Mouse (Mus musculus): ENCODE data around the gene Mt3. TPM values are rescaled to one million over a fixed set of nuclear protein-coding genes. Genes with fewer than 3 reads are reported as not detected.
"Not testable (repeated sequence)": the region's sequence is repeated elsewhere in the genome, so short reads cannot be mapped to it uniquely, and the experiment has no call there.

The Mt3 gene
- total RNA-seq, 4 experiments from 2014 or later, result 946 to 1,303 (median 1,087) TPM

DNA sequence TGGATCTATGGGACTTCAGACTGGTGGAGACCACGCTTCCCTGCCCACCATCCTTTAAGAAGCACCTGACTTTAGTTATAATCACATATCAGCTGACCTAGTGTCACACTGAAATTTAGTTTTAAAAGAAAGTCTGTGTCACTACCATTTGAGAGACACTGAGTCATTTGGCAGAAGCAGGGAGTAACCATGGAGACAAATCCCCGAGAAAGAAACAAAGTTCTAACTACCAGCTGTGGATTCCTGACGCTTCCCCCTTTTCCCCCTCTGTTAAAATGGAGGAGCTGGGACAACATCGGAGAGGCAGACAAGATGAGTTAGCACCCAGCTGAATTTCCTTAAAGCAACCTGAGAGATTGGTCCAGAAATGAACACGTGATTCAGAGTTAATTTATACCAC, 4.2 kb upstream of the Mt3 start:
- peak in 1 of 2 experiments; percentile 40 for DNase-seq (ENCODE audit: low spot score in 2 of 2)

DNA sequence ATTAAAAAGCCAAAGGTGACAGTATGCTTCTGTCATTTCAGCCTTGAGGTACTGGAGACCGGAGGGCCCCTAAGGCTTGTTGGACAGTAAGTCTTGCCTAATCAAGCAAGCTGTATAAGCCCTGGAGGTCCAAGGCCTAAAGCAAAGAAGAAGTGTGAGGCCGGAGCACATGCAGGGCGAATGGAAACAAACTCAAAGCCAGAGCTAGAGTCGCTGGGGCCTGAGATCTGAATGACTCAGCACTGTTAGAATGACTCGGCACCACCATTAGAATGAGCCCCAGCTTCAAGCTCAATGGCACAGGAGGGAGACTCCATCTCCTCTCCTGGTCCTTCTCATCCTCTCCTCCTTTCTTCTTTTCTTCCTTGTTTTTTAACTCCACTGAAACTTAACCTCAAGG, 1.5 kb upstream of the Mt3 start:
- no peak for DNase-seq (ENCODE audit: low spot score in 2 of 2)

DNA sequence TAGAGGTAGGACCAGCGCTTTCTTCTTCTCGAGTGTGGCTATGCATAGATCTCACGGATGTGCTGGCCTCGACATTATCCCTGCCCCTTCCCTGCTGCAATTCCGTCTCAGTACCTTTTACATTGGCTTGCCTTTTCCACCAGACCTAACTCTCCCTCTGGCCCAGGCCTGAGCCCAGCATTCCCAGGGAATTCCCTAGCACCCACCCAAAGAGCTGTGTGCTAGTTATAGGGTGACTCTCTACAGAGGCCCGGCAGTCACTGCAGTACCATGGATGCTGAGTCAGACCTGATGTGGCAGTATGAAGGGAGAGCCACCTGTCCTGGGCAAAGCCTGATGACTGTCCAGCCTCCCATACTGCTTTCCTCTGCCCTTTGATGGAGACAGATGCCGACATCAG, 1.0 kb downstream of the Mt3 start:
- peak in 1 of 2 experiments; percentile 42 for DNase-seq (ENCODE audit: low spot score in 2 of 2)

DNA sequence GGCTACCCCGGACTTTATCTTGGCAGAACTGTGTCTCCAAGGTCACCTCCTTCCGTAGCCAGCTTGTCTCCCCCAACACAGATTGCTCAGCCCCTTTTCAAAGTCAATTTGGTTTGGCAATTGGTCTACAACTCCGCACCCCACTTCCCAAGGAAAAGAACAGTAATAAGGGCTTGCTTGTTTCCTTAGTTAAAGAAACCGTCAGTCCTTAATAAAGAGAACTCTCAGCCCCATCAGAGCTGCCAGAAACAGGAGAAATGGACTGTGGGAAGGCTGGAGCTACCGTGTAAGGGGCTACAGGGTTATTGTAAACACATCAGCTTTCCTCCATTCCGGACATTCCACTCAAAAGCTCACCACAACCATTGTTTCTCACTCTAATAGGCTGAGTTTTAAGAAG, 2.1 kb downstream of the Mt3 start:
- peak in 1 of 2 experiments; percentile 60 for DNase-seq (ENCODE audit: low spot score in 2 of 2)

DNA sequence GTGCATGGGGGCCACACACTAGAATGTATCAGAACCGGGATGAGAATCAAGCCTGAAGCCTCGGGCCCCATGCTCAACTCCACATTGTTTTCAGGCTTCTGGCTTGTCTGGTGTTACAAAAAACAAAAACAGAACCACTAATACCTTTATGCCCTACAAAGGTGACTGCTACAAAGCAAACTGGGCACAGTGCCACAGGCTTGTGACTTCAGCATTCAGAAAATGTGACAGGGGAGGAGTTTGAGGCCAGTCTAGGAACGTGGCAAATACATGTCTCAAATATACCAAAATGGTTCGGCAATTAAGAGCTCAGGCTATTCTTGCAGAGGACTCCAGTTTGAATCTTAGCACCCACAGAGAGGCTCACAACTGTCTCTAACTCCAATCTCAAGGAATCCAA, 3.7 kb downstream of the Mt3 start:
- no peak for DNase-seq (ENCODE audit: low spot score in 2 of 2)

- not testable (repeated sequence) for DNase-seq (ENCODE audit: low spot score in 2 of 2)
Measured at GRCm38 (mm10) chr8:94165772-94166171, 13.4 kb downstream of the Mt3 start.

DNA sequence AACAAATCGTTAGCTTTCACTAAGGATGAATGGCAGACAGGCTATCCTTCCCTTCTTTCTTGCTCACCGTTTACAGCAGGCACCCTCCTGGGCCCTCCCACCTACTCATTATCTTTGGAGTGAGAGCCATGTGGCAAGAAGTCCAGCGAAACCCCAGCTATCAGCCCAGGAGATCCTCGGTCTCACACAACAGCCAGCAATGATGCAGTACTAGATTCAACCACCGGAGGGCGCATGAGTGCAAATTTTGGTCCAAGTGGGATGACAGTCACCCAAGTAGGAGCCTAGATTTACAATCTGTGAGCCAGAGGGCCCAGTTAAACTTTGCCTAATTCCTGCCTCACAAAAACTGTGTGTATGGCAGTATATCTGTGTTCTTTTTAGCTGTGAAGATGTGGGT, 14.8 kb downstream of the Mt3 start:
- DNase-seq (ENCODE audit: low spot score in 2 of 2), result peak; percentile 85 to 97

DNA sequence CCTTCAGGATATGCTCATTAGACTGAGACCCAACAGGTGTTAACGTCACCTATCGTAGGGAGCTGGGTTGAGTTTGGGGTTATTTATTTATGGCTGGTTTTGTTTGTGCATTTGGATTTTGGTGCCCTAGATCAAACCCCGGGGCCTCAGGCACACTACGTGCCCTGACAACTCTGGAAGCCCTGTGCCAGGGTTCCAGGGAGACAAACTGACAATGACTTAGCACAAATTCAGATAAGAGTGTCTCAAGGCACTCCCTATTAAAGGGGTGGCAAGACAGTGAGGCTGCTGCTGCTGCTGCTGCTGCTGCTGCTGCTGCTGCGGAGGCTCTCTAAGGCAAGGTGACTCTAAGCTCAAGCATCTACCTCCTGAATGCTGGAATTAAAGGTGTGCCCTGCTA, 17.1 kb downstream of the Mt3 start:
- no peak for DNase-seq (ENCODE audit: low spot score in 2 of 2)

DNA sequence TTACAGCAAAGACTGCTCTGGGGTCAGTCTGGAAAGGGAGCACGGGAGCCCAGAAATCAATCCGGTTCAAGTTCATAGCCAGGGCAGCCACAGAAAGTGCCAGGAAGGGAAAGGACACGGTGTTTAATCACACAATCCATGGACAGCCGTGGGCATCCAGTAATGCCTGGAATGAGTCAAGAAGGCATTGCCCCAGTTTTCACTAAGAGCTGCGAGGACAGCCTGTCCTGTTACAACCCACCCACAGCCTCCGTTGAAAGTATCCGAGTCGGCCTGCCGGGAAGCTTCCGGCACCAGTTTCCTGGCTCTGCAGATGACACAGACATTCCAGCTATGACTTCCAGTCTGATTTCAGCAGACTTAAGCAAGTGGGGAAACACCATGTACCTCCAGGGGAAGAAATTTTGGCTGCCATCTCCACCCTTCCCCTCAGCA, 18.9 kb downstream of the Mt3 start:
- peak in 1 of 2 experiments; percentile 43 for DNase-seq (ENCODE audit: low spot score in 2 of 2)

- DNase-seq (ENCODE audit: low spot score in 2 of 2), result peak; percentile 71 to 76
Measured at GRCm38 (mm10) chr8:94172075-94172808, 19.8 kb downstream of the Mt3 start, which contains the start of gene Mt2. Gene Mt2, plus strand, starts transcription at chr8:94172664.

GRCm38 (mm10) chr8:94172809-94173732, 20.7 kb downstream of the Mt3 start:
- no peak for DNase-seq (ENCODE audit: low spot score in 2 of 2)

DNA sequence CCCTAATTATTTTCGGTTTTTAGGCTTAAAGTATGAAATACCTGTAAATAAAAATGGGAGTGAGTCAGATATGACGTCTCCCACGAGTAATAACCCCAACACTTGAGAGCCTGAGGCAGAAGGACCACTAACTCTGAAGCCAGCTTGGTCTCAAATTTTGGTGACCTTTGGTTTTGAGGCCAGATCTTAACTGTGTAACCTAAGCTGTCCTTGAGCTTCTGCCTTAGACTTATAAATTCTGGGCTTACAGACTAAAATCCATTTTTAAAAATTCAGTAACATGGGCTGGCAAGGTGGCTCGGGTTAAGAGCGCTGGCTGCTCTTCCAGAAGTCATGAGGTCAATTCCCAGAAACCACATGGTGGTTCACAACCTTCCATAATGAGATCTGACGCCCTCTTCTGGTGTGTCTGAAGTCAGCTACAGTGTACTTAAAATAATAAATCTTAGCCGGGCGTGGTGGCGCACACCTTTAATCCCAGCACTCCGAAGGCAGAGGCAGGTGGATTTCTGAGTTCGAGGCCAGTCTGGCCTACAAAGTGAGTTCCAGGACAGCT, 21.5 kb downstream of the Mt3 start:
- no peak for DNase-seq (ENCODE audit: low spot score in 2 of 2)

DNA sequence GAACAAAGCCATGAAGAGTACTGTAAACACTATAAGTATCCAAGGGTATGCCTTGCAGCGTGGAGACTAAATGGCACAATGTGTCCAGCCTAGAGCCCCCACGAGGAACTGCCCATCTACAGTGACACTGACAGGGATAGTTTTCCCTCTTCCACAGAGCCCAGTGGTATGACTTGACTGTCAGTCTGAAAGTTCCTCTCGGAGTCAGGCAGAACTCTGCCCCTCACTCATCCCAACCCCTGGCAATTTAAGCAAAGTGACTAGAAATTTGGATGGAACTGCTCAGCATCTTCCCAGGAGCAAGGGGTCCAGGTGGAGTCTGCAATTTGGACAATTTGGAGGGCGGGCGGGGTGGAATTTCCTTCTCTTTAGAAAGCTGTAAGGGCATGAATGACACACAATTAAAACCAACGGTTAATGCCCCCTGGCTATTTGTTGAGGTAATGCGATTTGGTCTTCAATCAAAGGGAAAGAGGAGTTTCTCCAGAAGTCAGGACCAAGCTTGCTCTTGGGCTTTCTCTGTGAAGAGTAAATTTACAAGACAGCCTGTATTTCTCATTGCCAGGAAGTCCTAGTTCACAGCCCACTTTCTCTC, 22.3 kb downstream of the Mt3 start:
- DNase-seq (ENCODE audit: low spot score in 2 of 2), result no peak

- no peak for DNase-seq (ENCODE audit: low spot score in 2 of 2)
Measured at GRCm38 (mm10) chr8:94177716-94178390, 25.4 kb downstream of the Mt3 start.

- DNase-seq (ENCODE audit: low spot score in 2 of 2), result peak; percentile 91 to 92
Measured at GRCm38 (mm10) chr8:94178857-94179712, 26.7 kb downstream of the Mt3 start, which contains the start of gene Mt1. Gene Mt1, plus strand, starts transcription at chr8:94179082.

DNA sequence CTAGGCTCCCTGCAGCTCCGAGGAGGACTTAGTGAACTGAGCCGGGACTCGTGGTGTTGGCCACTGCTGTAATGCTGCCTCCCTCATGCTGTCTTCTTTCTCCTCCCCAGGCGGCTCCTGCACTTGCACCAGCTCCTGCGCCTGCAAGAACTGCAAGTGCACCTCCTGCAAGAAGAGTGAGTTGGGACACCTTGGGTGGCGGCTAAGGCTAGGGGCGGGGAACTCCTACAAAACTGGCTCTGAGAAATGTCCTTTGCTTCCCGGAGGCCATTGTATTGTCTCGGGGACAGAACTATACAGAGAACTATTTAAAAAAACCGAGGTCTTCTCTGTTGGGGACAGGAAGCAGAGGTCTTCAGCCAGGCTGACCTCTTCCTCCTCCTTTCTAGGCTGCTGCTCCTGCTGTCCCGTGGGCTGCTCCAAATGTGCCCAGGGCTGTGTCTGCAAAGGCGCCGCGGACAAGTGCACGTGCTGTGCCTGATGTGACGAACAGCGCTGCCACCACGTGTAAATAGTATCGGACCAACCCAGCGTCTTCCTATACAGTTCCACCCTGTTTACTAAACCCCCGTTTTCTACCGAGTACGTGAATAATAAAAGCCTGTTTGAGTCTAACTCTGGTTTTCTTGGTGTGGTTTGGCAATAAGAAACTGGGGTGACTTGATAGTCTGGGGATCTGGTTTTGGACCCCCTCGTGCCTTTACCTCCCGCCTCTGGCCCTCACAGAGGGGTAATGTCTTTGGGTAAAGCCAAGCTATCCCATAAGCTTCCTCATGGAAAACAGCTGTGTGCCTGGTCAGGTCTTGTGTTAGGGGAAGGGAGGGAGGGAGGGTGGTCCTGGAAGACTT, 27.5 kb downstream of the Mt3 start:
- DNase-seq (ENCODE audit: low spot score in 2 of 2), result no peak

DNA sequence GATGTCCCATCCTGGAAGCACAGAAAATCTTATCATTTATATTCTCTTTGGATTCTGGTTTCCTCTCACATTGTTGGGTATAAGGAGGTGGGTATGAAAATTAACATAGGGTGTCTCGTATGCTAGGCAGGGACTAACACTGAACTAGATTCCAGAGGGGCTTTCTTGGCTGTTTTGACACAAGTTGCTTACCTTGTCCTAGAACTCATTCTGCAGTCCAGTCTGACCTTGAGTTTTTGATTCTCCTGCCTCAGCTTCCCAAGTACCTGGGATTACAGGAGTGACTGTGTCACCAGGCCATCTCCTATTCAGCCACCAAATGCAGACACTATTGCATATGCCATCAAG, 28.1 kb downstream of the Mt3 start:
- no peak for DNase-seq (ENCODE audit: low spot score in 2 of 2)

- DNase-seq (ENCODE audit: low spot score in 2 of 2), result no peak
Measured at GRCm38 (mm10) chr8:94182055-94182929, 29.9 kb downstream of the Mt3 start.
